Mouse (Mus musculus) hindbrain, embryonic 12.5 days (tissue): ENCODE measurements around the gene Fam89a. TPM values are rescaled to one million over a fixed set of nuclear protein-coding genes. Genes with fewer than 3 reads are reported as not detected.
A peak's percentile ranks its signal among the peaks of the same experiment; 100 is the strongest.

Source experiments
- ATAC-seq: fragments of 200-750 bp; cut with Nextera tagmentation; 2 replicates; pipeline ENCODE4 v1.8.0; 2017; ENCODE audit warnings: moderate TSS enrichment; ENCODE audit not compliant: low FRiP score
- H3K27ac ChIP-seq: fragments of 300-500 bp; sonication (generic); 2 replicates; pipeline ENCODE4 v1.5.1; 2016; ENCODE audit warnings: mild to moderate bottlenecking
- H3K27me3 ChIP-seq: fragments of 300-500 bp; sonication (generic); 2 replicates; pipeline ENCODE4 v1.6.1; 2016; ENCODE audit warnings: mild to moderate bottlenecking
- H3K36me3 ChIP-seq: fragments of 300-500 bp; sonication (generic); 2 replicates; pipeline ENCODE4 v1.6.1; 2016; ENCODE audit warnings: mild to moderate bottlenecking
- H3K4me1 ChIP-seq: fragments of 300-500 bp; sonication (generic); 2 replicates; pipeline ENCODE4 v1.6.1; 2016
- H3K4me2 ChIP-seq: fragments of 300-500 bp; sonication (generic); replicated peaks from 2 replicates; pipeline ENCODE4 v1.6.1; 2016; ENCODE audit warnings: mild to moderate bottlenecking
- H3K4me3 ChIP-seq: fragments of 300-500 bp; sonication (generic); 2 replicates; pipeline ENCODE4 v1.5.1; 2016; ENCODE audit warnings: mild to moderate bottlenecking
- H3K9ac ChIP-seq: fragments of 300-500 bp; sonication (generic); 2 replicates; pipeline ENCODE4 v1.6.1; 2016; ENCODE audit warnings: mild to moderate bottlenecking, moderate library complexity
- H3K9me3 ChIP-seq: fragments of 300-500 bp; sonication (generic); replicated peaks from 2 replicates; pipeline ENCODE4 v1.6.1; 2016; ENCODE audit warnings: mild to moderate bottlenecking
- WGBS: fragments of 180-500 bp; shearing (Covaris S2); methylation state at CpG from one replicate; pipeline ENCODE4 v1.1.7; 2016; 5-methylcytosine and 5-hydroxymethylcytosine counted together
- polyA plus RNA-seq: library from polyadenylated mRNA; unstranded; fragments of >200 nt; fragmentation: Nextera tagmentation; extraction: Ambion mirVana; gene quantifications from 2 replicates; pipeline ENCODE4 v1.2.1, GENCODE M21; 2016

The Fam89a gene
- polyA plus RNA-seq, 1 experiment from 2014 or later, result 6.0 TPM

DNA sequence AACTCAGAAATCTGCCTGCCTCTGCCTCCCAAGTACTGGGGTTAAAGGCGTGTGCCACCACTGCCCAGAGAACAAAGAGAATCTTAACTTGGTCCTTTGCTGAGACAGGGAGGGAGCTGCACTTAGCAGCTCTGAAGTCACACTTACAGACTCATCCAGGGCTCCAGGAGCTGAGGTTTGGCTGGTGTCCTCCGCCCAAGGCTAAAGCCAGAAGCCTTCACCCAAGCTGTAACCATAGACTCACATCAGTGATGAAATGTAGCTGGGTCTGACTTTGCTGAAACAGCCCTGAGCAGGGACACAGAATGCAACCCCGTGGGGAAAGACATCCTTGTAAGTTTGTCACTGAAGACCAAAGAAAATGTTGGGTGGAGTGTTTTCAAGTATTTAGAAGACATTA is 30.8 kb upstream of the Fam89a start:
- 77% methylated on average over 3 of the region's 3 CpGs for WGBS
- H3K4me3 ChIP-seq, result no peak overlapping the region
- H3K9ac ChIP-seq, result no peak overlapping the region
- ATAC-seq, result no peak
- H3K9me3 ChIP-seq, result no peaks in the 10 kb centered on the region
- no peak overlapping the region for H3K27ac ChIP-seq
- H3K4me1 ChIP-seq, result peaks cover 16% of the 10 kb centered on the region
- peaks cover 18% of the 10 kb centered on the region for H3K27me3 ChIP-seq
- H3K36me3 ChIP-seq, result no peaks in the 10 kb centered on the region
- H3K4me2 ChIP-seq, result no peak overlapping the region

DNA sequence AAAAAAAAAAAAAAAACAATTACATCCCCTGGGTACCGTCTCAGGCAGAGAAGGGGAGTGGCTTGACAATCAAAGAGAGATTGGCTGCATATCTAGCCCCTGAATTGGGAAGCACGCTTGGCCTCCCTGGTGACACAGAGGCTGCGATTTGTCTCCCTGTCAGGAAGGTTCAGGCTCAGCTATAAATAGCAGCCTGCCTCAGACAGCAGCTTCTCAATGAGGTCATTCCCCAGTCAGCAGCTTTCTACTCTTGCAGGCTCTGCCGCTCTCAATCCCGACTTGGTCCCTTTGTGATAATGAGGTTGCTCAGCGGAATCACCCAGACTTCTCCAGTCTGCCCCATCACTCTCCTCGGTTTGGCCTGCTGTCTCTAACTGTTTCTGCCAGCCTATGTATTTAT is 28.6 kb upstream of the Fam89a start:
- H3K9me3 ChIP-seq, result no peaks in the 10 kb centered on the region
- H3K9ac ChIP-seq, result peak overlapping the region; percentile 38; the same call in 1 of the 2 replicates
- H3K4me3 ChIP-seq, result no peak overlapping the region
- H3K27me3 ChIP-seq, result peaks cover 11% of the 10 kb centered on the region
- peak; percentile 78 for ATAC-seq
- H3K27ac ChIP-seq, result peak overlapping the region; percentile 85
- H3K4me2 ChIP-seq, result no peak overlapping the region; the same call in 1 of the 2 replicates
- peaks cover 16% of the 10 kb centered on the region for H3K4me1 ChIP-seq
- 16% methylated on average over 7 of the region's 7 CpGs for WGBS
- no peaks in the 10 kb centered on the region for H3K36me3 ChIP-seq

DNA sequence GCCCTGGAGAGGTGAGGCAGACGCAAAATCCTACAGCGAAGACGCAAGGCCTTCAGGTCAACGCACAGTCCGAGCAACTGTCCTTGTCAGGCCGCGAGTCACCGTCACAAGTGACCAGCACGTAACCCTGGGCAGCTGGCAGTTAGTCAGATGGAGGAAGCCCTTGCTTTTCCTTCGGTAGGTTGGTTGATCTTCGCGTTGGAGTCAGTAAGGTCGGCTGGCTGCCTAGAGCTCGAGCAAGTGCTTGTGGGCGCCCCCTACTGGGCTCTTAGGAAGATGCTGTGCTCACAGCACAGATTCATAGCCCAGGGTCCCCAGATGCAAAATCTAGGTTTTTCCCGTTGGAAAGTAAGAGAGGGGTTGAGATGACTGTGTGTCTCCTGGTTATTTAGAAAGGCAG is 24.1 kb upstream of the Fam89a start:
- H3K4me3 ChIP-seq, result no peak overlapping the region

GRCm38 (mm10) chr8:124772389-124772788 is 20.8 kb upstream of the Fam89a start:
- Histone ChIP-seq H3K4me3 (no peak overlapping the region), H3K27me3 (peaks cover 23% of the 10 kb centered on the region), H3K4me1 (no peaks in the 10 kb centered on the region), H3K4me2 (no peak overlapping the region), H3K9me3 (no peaks in the 10 kb centered on the region), H3K9ac (no peak overlapping the region), H3K27ac (no peak overlapping the region), H3K36me3 (no peaks in the 10 kb centered on the region)
- WGBS, result 70% methylated on average over 2 of the region's 2 CpGs
- ATAC-seq, result no peak

More for the DNA sequence above, 24.1 kb upstream of the Fam89a start:
- Histone ChIP-seq H3K36me3 (no peaks in the 10 kb centered on the region), H3K9me3 (no peaks in the 10 kb centered on the region), H3K4me2 (peak overlapping the region; percentile 44), H3K4me1 (peaks cover 6% of the 10 kb centered on the region), H3K9ac (no peak overlapping the region), H3K27me3 (peaks cover 23% of the 10 kb centered on the region), H3K27ac (no peak overlapping the region)
- 13% methylated on average over 16 of the region's 16 CpGs for WGBS
- no peak for ATAC-seq

DNA sequence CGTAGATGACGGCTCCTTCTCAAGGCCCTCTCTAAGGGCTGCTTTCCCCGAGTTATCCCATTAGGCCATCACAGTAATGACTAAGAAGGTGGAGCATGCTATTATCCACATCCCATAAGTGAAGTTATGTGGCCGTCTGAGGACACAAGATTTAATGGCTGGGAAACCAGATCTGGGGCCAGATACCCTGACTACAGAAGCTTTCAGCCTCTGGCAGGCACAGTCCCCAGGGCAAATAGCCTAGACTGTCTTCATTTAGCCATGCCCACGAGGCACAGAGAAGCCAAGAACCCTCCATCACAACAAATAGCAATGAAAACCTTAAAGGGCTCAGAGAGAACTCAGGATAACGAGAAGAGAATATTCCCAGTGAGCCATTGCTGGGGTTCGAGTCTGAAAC is 11.4 kb upstream of the Fam89a start:
- no peak overlapping the region for H3K4me3 ChIP-seq
- ATAC-seq, result no peak
- no peaks in the 10 kb centered on the region for H3K36me3 ChIP-seq
- no peaks in the 10 kb centered on the region for H3K9me3 ChIP-seq
- no peak overlapping the region for H3K4me2 ChIP-seq
- 76% methylated on average over 7 of the region's 7 CpGs for WGBS
- no peaks in the 10 kb centered on the region for H3K27me3 ChIP-seq
- no peak overlapping the region for H3K9ac ChIP-seq
- no peak overlapping the region for H3K27ac ChIP-seq
- H3K4me1 ChIP-seq, result no peaks in the 10 kb centered on the region

- Histone ChIP-seq H3K9ac (no peak overlapping the region), H3K9me3 (no peaks in the 10 kb centered on the region), H3K4me3 (no peak overlapping the region), H3K36me3 (no peaks in the 10 kb centered on the region), H3K4me2 (no peak overlapping the region), H3K27ac (no peak overlapping the region), H3K27me3 (peaks cover 18% of the 10 kb centered on the region), H3K4me1 (peaks cover 5% of the 10 kb centered on the region; the same call in 1 of the 2 replicates)
- 40% methylated on average over 3 of the region's 3 CpGs for WGBS
- no peak for ATAC-seq
Observed at GRCm38 (mm10) chr8:124758544-124758943, 6.9 kb upstream of the Fam89a start.

- peaks cover 11% of the 10 kb centered on the region for H3K4me1 ChIP-seq
- H3K27me3 ChIP-seq, result peaks cover 37% of the 10 kb centered on the region
- H3K9me3 ChIP-seq, result no peaks in the 10 kb centered on the region
- H3K4me3 ChIP-seq, result no peak overlapping the region
- H3K27ac ChIP-seq, result no peak overlapping the region
- no peak overlapping the region for H3K9ac ChIP-seq
- no peaks in the 10 kb centered on the region for H3K36me3 ChIP-seq
- ATAC-seq, result no peak
- H3K4me2 ChIP-seq, result no peak overlapping the region
- WGBS, result 64% methylated on average over 5 of the region's 5 CpGs
Observed at GRCm38 (mm10) chr8:124756601-124757000, 5.0 kb upstream of the Fam89a start.

- 79% methylated on average over 2 of the region's 2 CpGs for WGBS
- Histone ChIP-seq H3K36me3 (no peaks in the 10 kb centered on the region), H3K27ac (no peak overlapping the region), H3K4me2 (no peak overlapping the region), H3K9ac (no peak overlapping the region), H3K4me1 (peaks cover 16% of the 10 kb centered on the region), H3K4me3 (no peak overlapping the region), H3K9me3 (no peaks in the 10 kb centered on the region), H3K27me3 (peaks cover 42% of the 10 kb centered on the region)
- no peak for ATAC-seq
Observed at GRCm38 (mm10) chr8:124756153-124756552, 4.5 kb upstream of the Fam89a start.

GRCm38 (mm10) chr8:124755481-124755880 is 3.8 kb upstream of the Fam89a start:
- Histone ChIP-seq H3K27ac (no peak overlapping the region), H3K4me1 (peaks cover 19% of the 10 kb centered on the region), H3K27me3 (peaks cover 48% of the 10 kb centered on the region), H3K9me3 (no peaks in the 10 kb centered on the region), H3K36me3 (no peaks in the 10 kb centered on the region), H3K9ac (no peak overlapping the region), H3K4me3 (no peak overlapping the region), H3K4me2 (no peak overlapping the region)
- no peak for ATAC-seq
- 83% methylated on average over 8 of the region's 8 CpGs for WGBS

- H3K36me3 ChIP-seq, result no peaks in the 10 kb centered on the region
- peaks cover 19% of the 10 kb centered on the region for H3K4me1 ChIP-seq
- H3K9ac ChIP-seq, result no peak overlapping the region
- H3K4me2 ChIP-seq, result no peak overlapping the region
- WGBS, result 54% methylated on average over 4 of the region's 4 CpGs
- no peak overlapping the region for H3K27ac ChIP-seq
- H3K4me3 ChIP-seq, result no peak overlapping the region
- ATAC-seq, result no peak
- H3K27me3 ChIP-seq, result peaks cover 55% of the 10 kb centered on the region
- H3K9me3 ChIP-seq, result no peaks in the 10 kb centered on the region
Observed at GRCm38 (mm10) chr8:124754792-124755190, 3.2 kb upstream of the Fam89a start.

- Histone ChIP-seq H3K4me1 (peaks cover 19% of the 10 kb centered on the region), H3K27me3 (peaks cover 60% of the 10 kb centered on the region), H3K4me3 (no peak overlapping the region), H3K27ac (no peak overlapping the region), H3K36me3 (no peaks in the 10 kb centered on the region), H3K9me3 (no peaks in the 10 kb centered on the region), H3K9ac (no peak overlapping the region), H3K4me2 (no peak overlapping the region)
- 18% methylated on average over 11 of the region's 11 CpGs for WGBS
- no peak for ATAC-seq
Observed at GRCm38 (mm10) chr8:124754101-124754791, 2.6 kb upstream of the Fam89a start.

DNA sequence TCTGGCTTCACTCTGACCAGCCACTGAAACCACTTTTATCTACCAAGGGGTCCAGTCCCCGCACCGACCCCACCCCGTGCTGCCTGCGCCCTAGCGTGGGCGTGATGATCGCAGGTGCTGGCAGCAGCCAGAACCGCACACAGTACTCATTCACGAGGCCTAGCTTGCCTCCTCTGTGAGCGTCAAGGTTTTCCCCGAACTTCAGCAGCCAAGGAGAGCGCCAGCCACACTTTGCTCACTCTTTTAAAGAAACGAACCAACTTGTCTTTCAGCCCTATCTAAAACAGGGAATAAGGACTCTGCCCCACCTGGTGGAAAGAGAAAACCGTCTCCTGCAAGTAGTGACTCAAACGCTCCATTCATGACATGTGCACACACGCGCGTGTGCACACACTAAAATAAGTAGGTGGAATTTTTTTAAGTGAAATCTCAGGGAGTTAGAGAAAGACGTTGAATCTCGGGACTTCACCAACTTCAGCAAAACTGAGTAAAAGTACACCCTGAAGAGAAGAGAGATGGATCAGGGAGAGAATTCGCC is 762 bp upstream of the Fam89a start:
- peaks cover 62% of the 10 kb centered on the region for H3K27me3 ChIP-seq
- H3K4me1 ChIP-seq, result peaks cover 19% of the 10 kb centered on the region
- WGBS, result 29% methylated on average over 21 of the region's 21 CpGs
- no peak overlapping the region for H3K27ac ChIP-seq
- H3K36me3 ChIP-seq, result no peaks in the 10 kb centered on the region
- peak overlapping the region; percentile 51 for H3K4me3 ChIP-seq
- no peak overlapping the region for H3K9ac ChIP-seq
- peak overlapping the region; percentile 84; the same call in 1 of the 2 replicates for H3K4me2 ChIP-seq
- H3K9me3 ChIP-seq, result no peaks in the 10 kb centered on the region
- no peak for ATAC-seq

- no peaks in the 10 kb centered on the region for H3K9me3 ChIP-seq
- peaks cover 62% of the 10 kb centered on the region for H3K27me3 ChIP-seq
- peaks cover 19% of the 10 kb centered on the region for H3K4me1 ChIP-seq
- no peak for ATAC-seq
- under 1% methylated on average over 31 of the region's 31 CpGs for WGBS
- H3K36me3 ChIP-seq, result no peaks in the 10 kb centered on the region
- peak overlapping the region; percentile 84 for H3K4me2 ChIP-seq
- no peak overlapping the region for H3K27ac ChIP-seq
- peak overlapping the region; percentile 55 for H3K9ac ChIP-seq
- peak overlapping the region; percentile 51 for H3K4me3 ChIP-seq
Observed at GRCm38 (mm10) chr8:124751191-124751590, 441 bp downstream of the Fam89a start.
